Mouse (Mus musculus) kidney, postnatal 4 days (tissue): ENCODE measurements at regions not wholly inside any gene's neighbourhood (a gene's known extent, or its start where the extent isn't known, plus 50 kb on each side); places are given as distances from the start of the nearest gene placed in this dataset.

Experiments used
- DNase-seq, 2 experiments: peaks; one replicate each; pipeline ENCODE4 v3.0.0; 2021; ENCODE audit warnings: mixed read lengths in 2 of 2

DNA sequence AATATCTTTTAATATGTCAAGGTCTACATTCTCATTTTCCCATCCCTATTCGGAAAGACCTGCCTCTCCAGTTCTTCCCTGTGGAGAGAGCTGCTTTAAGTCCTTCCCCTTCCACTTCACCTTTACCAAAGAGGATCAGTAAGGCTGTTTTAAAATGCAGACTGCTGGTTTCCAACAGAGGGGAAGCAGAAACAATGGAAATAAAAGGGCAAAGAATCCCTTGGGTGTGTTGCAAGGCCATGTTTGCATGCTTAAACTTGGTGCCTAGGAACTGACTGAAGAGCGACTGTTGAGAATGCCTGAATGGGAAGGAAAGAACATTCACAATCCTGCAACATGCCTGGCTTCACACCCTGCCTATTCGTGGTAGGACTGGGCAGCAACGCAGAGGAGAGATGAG is 2759.1 kb upstream of the 5930422O12Rik start:
- peak in 1 of 2 experiments; percentile 3 for DNase-seq

DNA sequence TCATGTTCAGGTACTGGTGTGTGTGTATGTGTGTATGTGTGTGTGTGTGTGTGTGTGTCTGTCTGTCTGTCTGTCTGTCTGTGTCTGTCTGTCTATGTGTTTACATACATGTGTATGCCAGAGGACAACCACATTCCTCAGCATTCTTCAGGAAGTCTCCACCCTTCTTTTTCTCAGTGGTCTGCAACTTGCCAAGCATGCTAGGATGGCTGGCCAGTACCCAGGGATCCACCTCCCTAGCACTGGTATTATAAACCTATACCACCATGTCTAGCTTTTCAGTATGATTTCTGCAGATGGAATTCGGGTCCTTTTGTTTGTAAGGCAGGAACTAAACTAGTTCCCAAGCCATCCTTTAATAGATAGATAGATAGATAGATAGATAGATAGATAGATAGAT is 2751.1 kb upstream of the 5930422O12Rik start:
- no peak for DNase-seq

GRCm38 (mm10) chr8:30682169-30682568 is 2746.3 kb upstream of the 5930422O12Rik start:
- no peak for DNase-seq

- no peak for DNase-seq
Measured at GRCm38 (mm10) chr8:30686539-30686938, 2742.0 kb upstream of the 5930422O12Rik start.

- no peak for DNase-seq
Measured at GRCm38 (mm10) chr8:30694126-30694525, 2734.4 kb upstream of the 5930422O12Rik start.

GRCm38 (mm10) chr8:30716643-30717042 is 2711.9 kb upstream of the 5930422O12Rik start:
- DNase-seq: no peak

DNA sequence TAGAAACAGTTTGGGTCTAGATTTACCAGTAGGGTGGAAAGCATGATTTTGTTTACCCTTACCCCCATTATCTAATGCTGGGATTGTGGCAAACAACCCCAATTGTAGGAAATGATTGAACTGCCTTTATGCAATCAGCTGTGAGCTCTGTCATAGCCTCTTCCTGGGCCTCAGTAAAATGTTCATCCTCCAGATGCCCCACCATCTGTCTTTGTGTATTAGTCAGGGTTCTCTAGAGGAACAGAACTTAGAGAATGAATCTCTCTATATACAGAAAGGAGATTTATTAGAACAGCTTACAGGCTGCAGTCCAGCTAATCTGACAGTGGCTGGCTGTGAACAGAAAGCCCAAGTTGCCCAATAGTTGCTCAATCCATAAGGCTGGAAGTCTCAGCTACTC is 2698.1 kb upstream of the 5930422O12Rik start:
- no peak for DNase-seq

DNA sequence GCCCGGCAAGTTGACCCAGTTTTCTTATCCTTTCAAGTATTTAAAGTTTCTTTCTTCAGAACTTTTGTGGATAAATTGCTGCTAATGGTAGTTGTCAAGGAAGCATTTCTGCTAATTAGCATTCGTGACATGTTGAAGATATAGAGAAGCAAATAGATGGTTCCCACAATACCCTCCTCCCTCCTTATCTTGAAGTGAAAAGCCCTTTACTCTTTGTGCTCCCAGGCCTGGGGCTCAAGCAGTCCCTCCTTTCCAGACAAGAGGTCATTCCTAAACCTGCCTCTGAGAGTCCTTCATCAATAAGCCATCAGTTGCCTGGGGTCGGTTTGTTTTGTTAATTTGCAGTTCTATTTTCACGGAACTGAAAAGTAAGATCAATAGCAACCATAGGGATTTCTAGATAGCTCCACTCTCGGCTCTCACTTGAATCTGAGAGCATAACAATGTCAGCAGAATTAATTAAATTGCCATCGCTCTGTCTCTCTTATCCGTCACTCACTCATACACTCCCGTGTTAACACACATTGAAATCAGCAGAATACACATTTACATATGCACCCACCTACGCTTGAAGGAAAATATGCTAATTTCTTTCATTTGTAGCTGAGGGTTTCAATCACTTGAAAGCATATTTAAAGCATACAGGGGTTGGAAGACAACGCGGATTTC is 2695.8 kb upstream of the 5930422O12Rik start:
- DNase-seq: no peak

DNA sequence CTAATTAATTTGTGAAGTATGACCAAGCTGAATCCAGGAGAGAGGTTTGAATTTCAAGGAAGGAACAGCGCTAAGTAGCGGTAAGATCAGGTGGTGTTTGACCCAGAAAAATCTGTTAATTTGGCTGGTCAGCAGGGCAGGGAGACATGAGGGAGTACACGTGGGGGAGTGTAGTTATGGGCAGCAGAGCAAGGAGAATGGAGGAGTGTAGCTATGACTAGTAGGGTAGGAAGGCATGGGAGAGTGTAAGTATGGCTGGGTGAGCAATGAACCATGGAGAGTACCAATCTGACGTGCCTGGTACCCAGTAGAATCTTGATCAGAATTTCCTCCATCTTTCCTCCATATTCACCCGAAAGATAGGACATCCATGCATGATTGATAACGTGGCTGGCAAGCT is 2695.1 kb upstream of the 5930422O12Rik start:
- peak; percentile 7 to 13 for DNase-seq

GRCm38 (mm10) chr8:30735338-30735737 is 2693.2 kb upstream of the 5930422O12Rik start:
- no peak for DNase-seq

DNA sequence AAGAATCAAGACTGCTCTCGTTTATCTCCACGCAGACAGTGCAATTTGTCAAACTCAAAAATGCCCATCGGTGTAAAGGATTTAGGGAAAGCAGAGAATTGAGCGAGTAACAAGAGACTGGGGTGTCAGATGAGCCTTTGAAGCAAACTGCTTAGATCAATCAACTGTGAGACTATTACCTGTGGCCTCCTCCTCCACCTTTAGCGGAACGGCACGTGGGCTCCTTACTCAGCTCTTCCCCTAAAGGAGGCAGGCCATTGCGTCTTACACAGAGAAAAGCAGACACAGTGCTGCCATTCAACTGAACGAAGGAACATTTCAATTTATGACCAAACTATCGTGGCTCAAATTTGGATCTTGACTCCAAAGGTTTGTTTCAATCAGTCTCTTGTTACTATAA is 2692.8 kb upstream of the 5930422O12Rik start:
- DNase-seq: no peak

DNA sequence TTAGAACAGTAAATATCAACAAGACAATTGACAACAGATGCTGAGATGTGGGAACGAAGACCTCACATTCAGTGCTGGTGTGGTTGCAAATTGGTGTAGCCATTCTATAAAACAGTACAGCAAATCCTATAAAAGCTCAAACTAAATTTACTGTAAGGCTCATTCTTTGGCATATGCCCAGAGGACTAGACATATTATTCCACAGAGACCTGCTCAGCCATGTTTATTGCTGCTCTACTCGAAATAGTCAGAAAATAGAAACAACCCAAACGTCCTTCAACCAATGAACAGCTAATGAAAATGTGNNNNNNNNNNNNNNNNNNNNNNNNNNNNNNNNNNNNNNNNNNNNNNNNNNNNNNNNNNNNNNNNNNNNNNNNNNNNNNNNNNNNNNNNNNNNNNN is 2681.6 kb upstream of the 5930422O12Rik start:
- no peak for DNase-seq
